Mouse (Mus musculus) thymus, postnatal 25 days (tissue): ENCODE data around the gene Sapcd1.
"Not testable (repeated sequence)": the region's sequence is repeated elsewhere in the genome, so short reads cannot be mapped to it uniquely, and the experiment has no call there.

Experiments used
- DNase-seq: peaks from one replicate; pipeline ENCODE4 v3.0.0; 2022

Sapcd1 gene

GRCm38 (mm10) chr17:35052271-35052798 is 24.5 kb upstream of the Sapcd1 start:
- DNase-seq, result no peak

- peak; percentile 77 for DNase-seq
Measured at GRCm38 (mm10) chr17:35051156-35052086, 23.6 kb upstream of the Sapcd1 start.

- DNase-seq, result peak; percentile 86
Measured at GRCm38 (mm10) chr17:35050126-35050750, 22.4 kb upstream of the Sapcd1 start.

- DNase-seq, result peak; percentile 76
Measured at GRCm38 (mm10) chr17:35049561-35050016, 21.8 kb upstream of the Sapcd1 start, which contains the start of gene Clic1. Gene Clic1 (plus strand): TSS chr17:35049966.

DNA sequence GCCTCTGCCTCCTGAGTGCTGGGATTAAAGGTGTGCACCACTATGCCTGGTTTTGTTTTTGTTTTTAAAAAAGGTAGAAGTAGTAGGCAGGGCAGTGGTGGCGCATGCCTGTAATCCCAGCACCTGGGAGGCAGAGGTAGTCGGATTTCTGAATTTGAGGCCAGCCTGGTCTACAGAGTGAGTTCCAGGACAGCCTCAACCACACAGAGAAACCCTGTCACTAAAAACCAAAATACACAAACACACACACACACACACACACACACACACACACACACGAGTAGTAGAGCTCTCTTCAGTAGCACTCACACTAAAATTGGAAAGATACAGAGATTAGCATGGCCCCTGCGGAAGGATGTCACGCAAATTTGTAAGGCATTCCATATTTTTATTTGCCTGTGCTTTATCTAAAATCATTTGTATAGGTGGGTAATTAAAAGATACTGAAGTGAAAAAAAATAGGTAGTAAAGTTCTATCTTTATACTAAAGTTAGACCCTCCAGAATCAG is 21.2 kb upstream of the Sapcd1 start:
- peak; percentile 36 for DNase-seq

- DNase-seq, result peak; percentile 54
Measured at GRCm38 (mm10) chr17:35048149-35048931, 20.5 kb upstream of the Sapcd1 start.

- peak; percentile 27 for DNase-seq
Measured at GRCm38 (mm10) chr17:35047688-35048087, 19.9 kb upstream of the Sapcd1 start.

DNA sequence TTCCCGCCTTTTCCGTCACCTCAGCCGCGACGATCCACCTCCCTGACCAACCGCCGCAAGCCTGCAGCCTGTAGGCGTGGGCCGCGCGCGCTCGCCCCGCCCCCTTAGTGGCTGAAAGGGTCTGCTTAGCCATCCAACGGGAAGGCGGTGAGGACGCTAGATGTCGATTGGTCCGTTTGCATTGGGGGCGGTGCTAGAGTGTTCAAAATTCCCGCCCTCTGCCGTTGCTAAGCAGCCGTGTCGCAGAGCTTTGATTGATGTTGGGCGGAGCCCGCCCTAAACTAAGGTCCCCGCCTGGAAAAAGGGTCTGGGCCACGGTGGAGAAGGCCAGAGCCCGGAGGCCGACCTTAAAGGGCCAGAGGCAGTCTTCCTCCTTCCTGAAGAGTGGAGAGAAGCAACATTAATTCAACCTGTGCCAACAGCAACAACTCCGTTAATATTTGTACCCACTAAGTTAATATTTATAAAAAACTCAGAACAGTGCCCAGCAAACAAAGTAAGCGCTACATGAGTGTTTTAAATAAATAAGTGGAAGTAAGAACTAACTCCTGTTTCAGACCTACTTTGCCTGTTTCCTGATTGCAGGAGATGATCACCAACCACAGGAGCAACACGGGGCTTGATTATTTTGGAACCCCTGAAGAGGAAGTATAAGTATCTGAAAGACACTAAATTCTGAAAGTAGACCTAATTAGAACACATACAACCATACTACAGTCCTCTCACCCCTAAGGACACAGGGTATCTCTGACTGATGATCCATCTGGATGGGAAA is 19.1 kb upstream of the Sapcd1 start, which contains the start of gene Msh5:
Gene Msh5 (minus strand): TSS at position 65 of the 775 bp plus-strand sequence.
- peak; percentile 98 for DNase-seq

- DNase-seq, result no peak
Measured at GRCm38 (mm10) chr17:35045807-35046680, 18.2 kb upstream of the Sapcd1 start.

DNA sequence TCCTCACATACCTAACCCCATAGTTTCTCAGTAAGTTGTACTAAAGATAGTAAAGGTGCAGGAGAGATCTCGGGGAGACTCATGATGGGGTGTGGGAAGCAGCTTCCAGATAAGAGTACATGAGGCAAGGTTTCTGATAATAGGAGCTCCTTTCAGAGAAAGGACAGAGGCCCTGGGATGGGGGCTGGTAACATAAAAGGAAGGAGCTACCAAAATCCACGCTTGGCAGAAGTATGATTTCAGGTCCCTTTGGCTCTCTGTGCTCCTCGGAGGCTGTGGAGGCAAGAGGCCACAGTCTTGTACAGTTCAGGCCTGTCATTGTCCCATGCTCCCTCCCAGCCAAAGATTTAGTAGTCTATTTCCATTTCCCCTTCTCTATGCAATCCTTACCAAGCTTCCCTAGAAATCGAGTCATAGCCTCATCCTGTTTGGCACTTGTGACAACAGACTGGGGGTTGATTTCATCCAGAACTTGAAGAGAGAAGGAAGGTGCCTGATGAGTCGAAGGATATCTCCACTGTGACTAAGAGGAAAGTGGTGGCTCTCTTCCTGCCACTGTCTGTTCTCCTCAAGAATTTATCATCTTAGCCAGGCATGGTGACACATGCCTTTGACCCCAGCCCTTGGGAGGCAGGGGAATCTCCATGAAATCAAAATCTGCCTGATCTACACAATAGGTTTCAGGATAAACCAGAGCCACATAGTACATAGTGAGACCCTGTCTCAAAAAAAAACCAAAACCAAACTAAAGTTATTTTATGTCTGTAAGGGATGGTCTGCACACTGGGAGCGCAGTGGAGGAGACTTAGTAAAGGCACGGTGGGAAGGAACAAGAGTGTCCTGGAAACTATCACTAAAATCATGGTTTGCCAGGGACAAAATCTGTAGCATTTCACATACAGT is 17.3 kb upstream of the Sapcd1 start:
- no peak for DNase-seq

- no peak for DNase-seq
Measured at GRCm38 (mm10) chr17:35043794-35044193, 16.0 kb upstream of the Sapcd1 start.

DNA sequence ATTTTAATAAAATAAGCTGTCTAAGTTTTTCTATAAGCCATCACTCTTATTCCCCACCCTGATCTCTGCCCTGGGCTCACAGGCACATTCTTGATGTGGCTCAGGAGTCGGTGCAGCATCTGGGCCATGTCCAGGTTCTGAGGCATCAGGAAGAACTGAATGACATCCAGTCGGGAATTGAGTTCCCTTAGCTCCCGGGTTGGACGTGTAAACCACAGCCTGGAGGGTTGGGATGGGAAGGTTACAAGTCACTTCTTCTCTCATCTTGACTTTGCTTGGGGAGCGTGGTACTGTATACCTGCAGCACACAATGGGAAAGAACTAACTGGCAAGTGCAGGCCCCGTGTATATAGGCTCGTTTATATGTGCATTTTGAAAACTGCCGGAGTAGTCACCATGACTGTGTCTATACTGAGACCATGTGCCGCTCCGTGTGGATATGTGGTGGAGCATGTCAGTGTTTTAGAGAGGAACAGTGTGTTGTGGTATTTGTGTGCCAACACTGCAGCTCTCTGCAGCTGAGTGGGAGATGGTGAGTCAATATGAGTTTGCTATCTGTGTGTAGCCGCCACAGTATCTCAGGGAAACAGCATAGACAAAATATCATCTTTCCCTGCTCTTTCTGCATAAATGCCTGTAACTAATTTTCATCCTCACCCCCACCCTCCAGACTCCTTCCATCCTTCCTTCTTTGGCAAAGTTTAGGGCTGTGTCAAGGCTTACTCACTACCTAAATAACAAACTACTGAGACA is 11.5 kb upstream of the Sapcd1 start:
- DNase-seq, result no peak

GRCm38 (mm10) chr17:35034896-35035295 is 7.1 kb upstream of the Sapcd1 start:
- DNase-seq, result no peak

- not testable (repeated sequence) for DNase-seq
Measured at GRCm38 (mm10) chr17:35033703-35034102, 5.9 kb upstream of the Sapcd1 start.

- no peak for DNase-seq
Measured at GRCm38 (mm10) chr17:35032323-35032870, 4.6 kb upstream of the Sapcd1 start.

- DNase-seq, result no peak
Measured at GRCm38 (mm10) chr17:35031880-35032279, 4.1 kb upstream of the Sapcd1 start.

GRCm38 (mm10) chr17:35031272-35031671 is 3.5 kb upstream of the Sapcd1 start:
- DNase-seq, result no peak
